Mouse (Mus musculus) E14TG2a.4 (cell line): ENCODE measurements at regions not wholly inside any gene's neighbourhood (a gene's known extent, or its start where the extent isn't known, plus 50 kb on each side); places are given as distances from the start of the nearest gene placed in this dataset.

Experiments used
- CTCF ChIP-seq: conservative IDR thresholded peaks from 2 replicates; pipeline ENCODE4 v1.5.1; 2014; ENCODE audit warnings: low read length
- POU5F1 ChIP-seq: IDR thresholded peaks from 2 replicates; pipeline ENCODE4 v1.6.1; 2014; ENCODE audit warnings: low read length, borderline replicate concordance

DNA sequence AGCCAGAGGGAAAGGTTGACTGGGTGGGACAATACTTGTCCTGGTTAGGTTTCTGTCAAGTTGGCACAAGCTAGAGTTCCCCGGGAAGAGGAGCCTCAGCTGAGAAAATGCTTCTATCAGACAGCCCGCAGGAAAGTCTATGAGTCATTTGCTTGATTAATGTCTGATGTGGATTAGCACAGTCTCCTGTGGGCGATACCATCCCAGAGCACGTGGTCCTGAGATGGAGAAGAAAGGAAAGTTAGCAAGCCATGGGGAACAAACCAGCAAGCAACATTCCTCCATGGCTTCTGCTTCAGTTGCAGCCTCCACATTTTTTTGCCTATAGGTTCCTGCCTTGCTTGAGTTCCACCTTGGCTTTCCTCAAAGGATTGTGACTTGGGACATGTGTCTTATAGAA, 121.8 kb downstream of the Rchy1 start:
- TF ChIP-seq CTCF (no peak), POU5F1 (no peak)
